Mouse (Mus musculus): ENCODE data around the gene Bcat1.
A peak's percentile ranks its signal among the peaks of the same experiment; 100 is the strongest.

Bcat1 gene

GRCm38 (mm10) chr6:145091998-145092397 is 16.0 kb upstream of the Bcat1 start:
- no peak for DNase-seq

- DNase-seq: no peak
These were observed 14.9 kb upstream of the Bcat1 start for GRCm38 (mm10) chr6:145090928-145091327.

- no peak for DNase-seq
These were observed 14.3 kb upstream of the Bcat1 start for GRCm38 (mm10) chr6:145090201-145090863.

- DNase-seq: no peak
These were observed 13.4 kb upstream of the Bcat1 start for GRCm38 (mm10) chr6:145089373-145089772.

GRCm38 (mm10) chr6:145088451-145089113 is 12.6 kb upstream of the Bcat1 start:
- DNase-seq: no peak

- DNase-seq: no peak
These were observed 8.5 kb upstream of the Bcat1 start for GRCm38 (mm10) chr6:145084343-145085117.

- DNase-seq: no peak
These were observed 5.7 kb upstream of the Bcat1 start for GRCm38 (mm10) chr6:145081721-145082120.

GRCm38 (mm10) chr6:145079087-145079759 is 3.2 kb upstream of the Bcat1 start:
- no peak for DNase-seq

- no peak for DNase-seq
These were observed 302 bp upstream of the Bcat1 start for GRCm38 (mm10) chr6:145076286-145076685.

- DNase-seq: peak; percentile 2
These were observed 866 bp downstream of the Bcat1 start for GRCm38 (mm10) chr6:145075088-145075547.

- DNase-seq: no peak
These were observed 1.5 kb downstream of the Bcat1 start for GRCm38 (mm10) chr6:145074461-145074860.

GRCm38 (mm10) chr6:145069921-145070320 is 6.1 kb downstream of the Bcat1 start:
- DNase-seq: no peak

- no peak for DNase-seq
These were observed 6.6 kb downstream of the Bcat1 start for GRCm38 (mm10) chr6:145069397-145069796.

GRCm38 (mm10) chr6:145067679-145068078 is 8.3 kb downstream of the Bcat1 start:
- no peak for DNase-seq

GRCm38 (mm10) chr6:145066416-145066815 is 9.6 kb downstream of the Bcat1 start:
- no peak for DNase-seq

GRCm38 (mm10) chr6:145065301-145065845 is 10.6 kb downstream of the Bcat1 start:
- no peak for DNase-seq

- DNase-seq: no peak
These were observed 11.9 kb downstream of the Bcat1 start for GRCm38 (mm10) chr6:145064104-145064503.

GRCm38 (mm10) chr6:145063212-145063868 is 12.6 kb downstream of the Bcat1 start:
- DNase-seq: no peak

GRCm38 (mm10) chr6:145062763-145063162 is 13.2 kb downstream of the Bcat1 start:
- no peak for DNase-seq

GRCm38 (mm10) chr6:145061361-145061760 is 14.6 kb downstream of the Bcat1 start:
- no peak for DNase-seq

- no peak for DNase-seq
These were observed 19.9 kb downstream of the Bcat1 start for GRCm38 (mm10) chr6:145056102-145056501.

- DNase-seq: no peak
These were observed 20.6 kb downstream of the Bcat1 start for GRCm38 (mm10) chr6:145055277-145055858.
